Mouse (Mus musculus) embryonic facial prominence, embryonic 15.5 days (tissue): ENCODE measurements around the gene Vbp1. TPM values are rescaled to one million over a fixed set of nuclear protein-coding genes. Genes with fewer than 3 reads are reported as not detected.
"Not testable (repeated sequence)": the region's sequence is repeated elsewhere in the genome, so short reads cannot be mapped to it uniquely, and the experiment has no call there.

Experiments used
- ATAC-seq: fragments of 200-750 bp; cut with Nextera tagmentation; 2 replicates; pipeline ENCODE4 v1.8.0; 2017; ENCODE audit warnings: low read depth, moderate TSS enrichment; ENCODE audit not compliant: insufficient number of reproducible peaks, low FRiP score, low TSS enrichment
- H3K27ac ChIP-seq: fragments of 300-500 bp; sonication (generic); replicated peaks from 2 replicates; pipeline ENCODE4 v1.5.1; 2015; ENCODE audit warnings: mild to moderate bottlenecking, inconsistent platforms
- H3K27me3 ChIP-seq: fragments of 300-500 bp; sonication (generic); 2 replicates; pipeline ENCODE4 v1.6.1; 2015; ENCODE audit warnings: inconsistent platforms
- H3K36me3 ChIP-seq: fragments of 300-500 bp; sonication (generic); 2 replicates; pipeline ENCODE4 v1.6.1; 2015; ENCODE audit warnings: mild to moderate bottlenecking, inconsistent platforms
- H3K4me1 ChIP-seq: fragments of 300-500 bp; sonication (generic); 2 replicates; pipeline ENCODE4 v1.6.1; 2015; ENCODE audit warnings: inconsistent platforms
- H3K4me2 ChIP-seq: fragments of 300-500 bp; sonication (generic); replicated peaks from 2 replicates; pipeline ENCODE4 v1.6.1; 2015; ENCODE audit warnings: mild to moderate bottlenecking, inconsistent platforms
- H3K4me3 ChIP-seq: fragments of 300-500 bp; sonication (generic); replicated peaks from 2 replicates; pipeline ENCODE4 v1.5.1; 2015; ENCODE audit warnings: mild to moderate bottlenecking, inconsistent platforms
- H3K9ac ChIP-seq: fragments of 300-500 bp; sonication (generic); 2 replicates; pipeline ENCODE4 v1.6.1; 2015; ENCODE audit warnings: inconsistent platforms
- H3K9me3 ChIP-seq: fragments of 300-500 bp; sonication (generic); replicated peaks from 2 replicates; pipeline ENCODE4 v1.6.1; 2016; ENCODE audit warnings: inconsistent platforms
- WGBS: fragments of 180-500 bp; shearing (Covaris S2); methylation state at CpG from one replicate; pipeline ENCODE4 v1.1.7; 2015; 5-methylcytosine and 5-hydroxymethylcytosine counted together
- polyA plus RNA-seq: library from polyadenylated mRNA; unstranded; fragments of >200 nt; fragmentation: Nextera tagmentation; extraction: Ambion mirVana; gene quantifications from 2 replicates; pipeline ENCODE4 v1.2.1, GENCODE M21; 2015

Vbp1 gene
- 140 and 145 TPM in 2 replicates for polyA plus RNA-seq

DNA sequence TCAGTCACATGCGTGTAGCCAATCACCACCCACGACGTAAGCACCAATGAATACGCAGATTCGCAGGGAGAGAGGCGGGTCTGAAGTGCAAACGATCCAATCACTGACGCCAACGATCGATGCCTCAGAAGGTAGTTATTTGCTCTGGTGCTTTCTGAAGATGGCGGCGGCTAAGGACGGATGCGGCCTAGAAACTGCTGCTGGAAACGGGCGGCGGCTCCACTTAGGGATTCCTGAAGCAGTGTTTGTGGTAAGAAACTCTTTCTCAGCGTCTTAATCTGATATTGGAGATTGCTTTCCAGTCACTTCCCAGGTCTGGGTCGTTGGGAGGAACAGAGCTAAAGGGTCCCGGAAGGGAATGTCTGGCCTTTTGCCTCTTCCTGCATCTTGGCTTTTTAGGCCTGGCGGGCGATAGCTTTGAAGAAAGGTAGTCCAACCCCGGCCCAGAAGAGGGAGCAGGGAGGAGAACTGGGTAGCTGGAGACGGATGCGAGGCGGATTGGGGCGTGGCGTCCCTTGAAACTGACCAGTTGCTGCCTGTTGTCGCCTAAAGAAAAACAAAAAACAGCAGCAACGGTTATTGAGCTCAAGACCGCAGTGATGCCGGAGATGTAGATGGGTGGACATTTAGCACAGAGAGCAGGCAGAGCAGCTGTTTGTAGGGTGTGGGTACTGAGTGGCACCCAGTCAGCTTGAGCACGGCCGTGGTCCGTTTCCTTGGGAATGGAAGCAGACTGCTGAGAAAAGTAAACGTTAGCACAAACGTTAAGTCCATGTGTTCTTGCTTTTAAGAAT is at the start of gene Vbp1:
Gene Vbp1 (plus strand): TSS at position 121 of the 794 bp plus-strand sequence.
- Histone ChIP-seq H3K27ac (peak within 1 kb of the TSS; percentile 90), H3K9me3 (no peaks in the 10 kb centered on the region), H3K9ac (peak within 1 kb of the TSS; percentile 44), H3K36me3 (no peaks in the 10 kb centered on the region), H3K4me3 (peak within 1 kb of the TSS; percentile 54), H3K4me2 (peak within 1 kb of the TSS; percentile 28), H3K4me1 (no peaks in the 10 kb centered on the region), H3K27me3 (no peaks in the 10 kb centered on the region)
- WGBS, result 14% methylated on average over 37 of the region's 37 CpGs
- peak; percentile 96 for ATAC-seq

DNA sequence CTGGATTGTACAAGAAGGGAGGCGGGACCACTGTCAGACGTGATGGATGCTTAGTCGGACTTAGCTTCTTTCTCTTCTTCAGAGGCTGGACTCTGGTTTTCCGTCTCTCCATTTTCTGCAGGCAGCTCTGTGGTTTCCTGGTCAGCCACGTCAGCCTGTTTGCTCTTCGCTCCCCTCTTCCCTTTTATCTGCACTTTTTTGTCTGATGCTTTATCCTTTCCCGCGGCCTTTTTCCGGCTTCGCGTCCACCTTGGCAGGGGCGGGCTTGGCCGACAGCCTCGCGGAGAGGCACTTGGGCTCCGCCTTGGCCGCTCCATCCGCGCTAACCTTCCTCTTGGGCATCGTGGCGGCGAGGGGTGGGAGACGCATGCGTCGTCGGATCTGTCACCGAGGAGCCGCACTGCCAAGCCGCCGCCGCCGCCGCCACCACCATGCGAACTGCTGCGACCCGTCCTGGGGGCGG is 38.9 kb upstream of the Vbp1 start:
- H3K27ac ChIP-seq, H3K4me1 ChIP-seq, H3K9me3 ChIP-seq, H3K27me3 ChIP-seq, H3K9ac ChIP-seq, H3K36me3 ChIP-seq: not testable (repeated sequence)
- ATAC-seq, result peak; percentile 67; the same call in 1 of the 2 replicates
- 18% methylated on average over 37 of the region's 37 CpGs for WGBS
- H3K4me3 ChIP-seq, result peak overlapping the region; percentile 43
- H3K4me2 ChIP-seq, result peak overlapping the region; percentile 49

DNA sequence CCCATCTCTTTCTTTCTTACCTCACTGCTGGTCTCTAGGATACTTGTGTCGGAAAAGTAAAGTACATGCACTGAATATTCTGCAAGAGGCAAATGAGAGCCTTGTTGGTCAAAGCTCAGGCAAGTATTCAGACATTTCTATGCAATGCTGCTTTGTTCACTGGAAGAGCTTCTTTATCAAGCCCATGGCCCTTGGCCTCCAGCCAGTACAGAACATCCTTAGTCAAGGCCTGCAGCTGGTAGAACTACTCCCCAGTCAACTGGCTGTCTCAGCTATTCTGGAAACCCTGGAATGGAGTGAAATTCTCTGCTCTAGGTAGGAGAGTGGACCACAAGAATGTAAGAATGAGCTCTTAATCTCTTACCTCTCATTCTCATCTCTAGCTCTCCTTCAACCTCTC is 24.2 kb upstream of the Vbp1 start:
- no peak for ATAC-seq
- 79% methylated on average over 1 of the region's 1 CpGs for WGBS
- Histone ChIP-seq H3K36me3 (no peaks in the 10 kb centered on the region), H3K4me2 (no peak overlapping the region), H3K9me3 (no peaks in the 10 kb centered on the region), H3K27me3 (no peaks in the 10 kb centered on the region), H3K27ac (no peak overlapping the region), H3K4me3 (no peak overlapping the region), H3K9ac (no peak overlapping the region), H3K4me1 (no peaks in the 10 kb centered on the region)

DNA sequence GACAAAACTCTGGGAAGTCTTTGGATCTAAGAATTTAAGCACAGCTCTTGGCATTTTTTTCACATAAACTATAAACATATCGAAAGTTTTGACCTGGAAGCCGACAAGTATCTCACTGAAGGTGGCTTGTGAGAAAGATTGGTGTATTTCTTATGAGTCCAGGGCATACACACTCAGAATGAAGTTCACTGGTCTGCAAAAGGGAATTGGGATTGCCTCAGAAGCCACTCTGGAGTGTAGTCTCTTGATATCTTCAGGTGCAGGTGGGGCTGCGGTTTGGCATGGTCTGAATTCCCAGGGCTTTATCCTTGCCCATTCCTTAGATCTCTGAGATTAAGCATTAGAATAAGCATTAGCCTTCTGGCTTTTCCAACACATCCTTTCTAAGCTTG is 316 bp upstream of the Vbp1 start:
- no peaks in the 10 kb centered on the region for H3K27me3 ChIP-seq
- H3K27ac ChIP-seq, result no peak overlapping the region
- no peaks in the 10 kb centered on the region for H3K4me1 ChIP-seq
- peak overlapping the region; percentile 28; the same call in 1 of the 2 replicates for H3K4me2 ChIP-seq
- H3K9ac ChIP-seq, result no peak overlapping the region
- H3K4me3 ChIP-seq, result 0 out of 2 replicates have a peak overlapping the region, but pooled peaks have one; percentile 54
- H3K36me3 ChIP-seq, result no peaks in the 10 kb centered on the region
- ATAC-seq, result no peak
- no peaks in the 10 kb centered on the region for H3K9me3 ChIP-seq
- 38% methylated on average over 3 of the region's 3 CpGs for WGBS

DNA sequence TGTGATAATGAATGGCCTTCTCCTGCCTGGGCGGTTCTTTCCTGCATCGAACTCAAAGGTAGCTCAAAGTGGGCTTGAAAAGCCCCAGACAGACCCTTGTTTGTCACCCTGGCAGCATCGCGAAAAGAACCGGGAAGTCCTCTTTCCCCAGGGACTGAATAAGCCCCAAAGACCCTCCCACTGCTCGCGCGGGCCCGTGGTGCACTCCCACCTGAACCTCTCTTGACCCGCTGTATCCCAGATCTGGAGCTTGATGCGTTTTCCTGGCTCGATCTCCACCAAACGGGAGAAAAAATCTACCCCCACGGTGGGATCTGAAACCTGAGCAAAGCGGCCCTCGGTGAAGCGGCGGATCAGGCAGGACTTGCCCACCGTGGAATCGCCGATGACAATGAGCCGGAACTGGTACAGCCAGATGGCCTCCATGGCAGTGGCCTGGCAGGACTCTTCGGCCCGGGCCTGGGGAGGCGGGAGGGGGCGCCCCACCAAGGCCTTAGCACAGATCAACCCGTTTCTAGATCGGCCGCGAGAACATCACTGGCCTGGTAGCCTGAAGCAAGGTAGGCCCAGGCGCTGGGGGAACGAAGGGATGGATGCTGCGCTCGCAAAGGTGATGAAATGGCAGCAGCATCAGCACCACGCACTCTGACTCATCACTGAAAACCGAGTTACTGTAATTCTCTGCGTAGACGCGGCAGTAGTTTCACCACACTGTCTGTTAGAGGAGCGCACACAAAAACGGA is 63.7 kb downstream of the Vbp1 start, which contains the start of gene Rab39b:
Gene Rab39b (minus strand): TSS at position 650 of the 743 bp plus-strand sequence.
- Histone ChIP-seq H3K4me1 (no peaks in the 10 kb centered on the region), H3K27ac (no peak within 1 kb of the TSS), H3K4me2 (peak within 1 kb of the TSS; percentile 50), H3K9ac (no peak within 1 kb of the TSS), H3K36me3 (no peaks in the 10 kb centered on the region), H3K4me3 (peak within 1 kb of the TSS; percentile 49), H3K27me3 (no peaks in the 10 kb centered on the region), H3K9me3 (no peaks in the 10 kb centered on the region)
- ATAC-seq, result no peak
- WGBS, result 13% methylated on average over 39 of the region's 41 CpGs

GRCm38 (mm10) chrX:75578539-75578938 is 64.4 kb downstream of the Vbp1 start:
- Histone ChIP-seq H3K9ac (no peak overlapping the region), H3K36me3 (no peaks in the 10 kb centered on the region), H3K4me1 (no peaks in the 10 kb centered on the region), H3K4me2 (no peak overlapping the region), H3K9me3 (no peaks in the 10 kb centered on the region), H3K4me3 (no peak overlapping the region), H3K27me3 (no peaks in the 10 kb centered on the region), H3K27ac (no peak overlapping the region)
- 80% methylated on average over 2 of the region's 2 CpGs for WGBS
- no peak for ATAC-seq

Other genes starting within 250 kb of the Vbp1 start
- 64.6 and 65.2 TPM in 2 replicates for gene Fundc2, start 131.9 kb upstream of the Vbp1 start, polyA plus RNA-seq
- 1.2 and 2.0 TPM in 2 replicates for gene F8, start 131.7 kb upstream of the Vbp1 start, polyA plus RNA-seq
- gene Cmc4, start 97.7 kb upstream of the Vbp1 start, polyA plus RNA-seq, result 21.8 and 23.2 TPM in 2 replicates
- 8.5 and 9.4 TPM in 2 replicates for gene Mtcp1, start 97.7 kb upstream of the Vbp1 start, polyA plus RNA-seq
- 48.8 and 52.2 TPM in 2 replicates for gene Brcc3, start 97.7 kb upstream of the Vbp1 start, polyA plus RNA-seq
- 2.6 TPM in 2 replicates for gene Rab39b, start 63.9 kb downstream of the Vbp1 start, polyA plus RNA-seq